Mouse (Mus musculus) G1E-ER4 (cell line): ENCODE data around the gene Pde4a. TPM values are rescaled to one million over a fixed set of nuclear protein-coding genes. Genes with fewer than 3 reads are reported as not detected.

Experiments
- GATA1 ChIP-seq: IDR thresholded peaks from one replicate; pipeline ENCODE4 v1.8.0; 2012; ENCODE audit warnings: low read length, inconsistent platforms
- polyA plus RNA-seq: library from polyadenylated mRNA; stranded (reverse); fragments of >175 nt; gene quantifications from 2 replicates; pipeline ENCODE4 v1.2.3, GENCODE M21; 2012

Gene Pde4a
- polyA plus RNA-seq, result 3.6 and 3.9 TPM in 2 replicates

DNA sequence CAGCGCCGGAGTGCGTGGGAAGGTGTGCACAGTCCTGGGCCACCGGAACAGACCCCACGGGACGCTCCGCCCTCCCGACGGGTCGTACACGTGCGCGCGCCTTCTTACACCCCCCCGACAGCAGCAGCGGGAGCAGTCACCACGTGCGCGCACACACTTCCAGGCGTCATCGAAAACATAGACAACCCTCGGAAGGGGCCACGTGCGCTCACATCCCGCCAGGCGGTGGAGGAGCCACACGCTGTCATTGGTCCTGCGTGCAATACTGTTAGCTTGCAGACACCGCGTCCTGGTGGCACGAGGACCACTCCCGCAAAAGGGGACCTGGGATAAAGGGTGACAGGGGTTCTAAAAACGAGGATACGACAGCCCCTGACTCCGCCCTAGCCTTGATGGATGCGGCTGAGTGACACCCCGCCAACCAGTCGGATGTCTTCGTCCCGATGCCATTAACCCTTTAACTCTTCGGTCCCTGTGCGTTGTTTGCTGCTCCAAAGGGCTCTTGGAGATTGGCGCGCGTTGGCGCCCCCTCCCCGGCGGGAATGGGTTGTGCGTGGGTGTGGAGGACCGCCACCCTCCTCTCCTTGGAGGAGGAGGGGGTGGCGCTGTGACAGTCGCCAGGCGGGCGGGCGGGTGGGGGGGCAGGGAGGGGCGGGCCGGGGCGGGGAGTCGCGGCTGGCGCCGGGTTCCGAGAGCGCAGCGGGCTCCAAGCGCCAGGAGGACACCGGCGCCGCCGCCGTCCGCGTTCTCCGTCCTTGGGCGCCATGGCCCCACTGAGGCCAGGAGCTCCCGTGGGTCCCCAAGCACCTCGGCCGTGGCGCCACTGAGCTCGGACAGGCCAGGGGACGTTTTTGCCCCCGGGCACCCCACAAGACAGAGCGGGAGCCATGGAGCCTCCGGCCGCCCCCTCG lies at the start of gene Pde4a:
Pde4a (plus strand) TSS at position 674 of the 911 bp plus-strand sequence.
- no peak for TF ChIP-seq GATA1

DNA sequence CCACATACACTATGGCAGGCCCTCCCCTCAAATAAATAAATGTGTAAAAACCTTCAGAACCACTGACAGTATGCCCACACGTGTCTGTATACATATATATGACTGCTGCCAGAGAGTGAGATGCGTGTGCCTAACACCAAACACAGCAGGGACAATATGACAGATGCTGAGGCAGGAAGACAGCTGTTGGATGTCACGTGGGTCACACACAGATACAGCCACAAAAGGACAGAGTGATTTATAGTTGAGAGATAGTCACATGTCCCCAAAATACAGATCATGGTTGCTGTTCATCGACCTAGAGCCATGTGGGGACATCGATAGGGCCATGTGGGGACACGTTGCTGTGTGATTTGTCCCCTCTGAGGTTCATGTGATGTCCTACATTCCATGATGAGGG lies 48.4 kb upstream of the Pde4a start:
- TF ChIP-seq GATA1, result no peak

DNA sequence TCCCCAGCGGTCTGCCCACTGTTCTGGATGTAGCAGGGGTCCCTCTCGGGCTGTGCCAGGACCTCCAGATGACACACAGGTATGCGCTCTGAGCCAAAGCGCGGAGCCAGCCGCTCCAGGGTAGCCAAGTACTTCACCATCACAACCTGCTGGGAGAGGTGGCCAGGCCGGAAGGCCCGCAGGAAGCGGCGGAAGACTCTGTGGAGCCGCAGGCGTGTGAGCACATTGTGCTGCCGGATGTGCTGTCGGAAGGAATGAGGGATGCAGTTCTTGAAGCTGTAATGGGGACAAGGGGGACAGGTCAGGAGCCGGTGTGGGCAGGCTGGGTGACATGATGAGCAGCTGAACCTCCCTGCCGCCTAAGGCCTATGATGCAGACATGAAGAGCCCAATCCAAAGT lies 44.0 kb upstream of the Pde4a start:
- TF ChIP-seq GATA1, result no peak

DNA sequence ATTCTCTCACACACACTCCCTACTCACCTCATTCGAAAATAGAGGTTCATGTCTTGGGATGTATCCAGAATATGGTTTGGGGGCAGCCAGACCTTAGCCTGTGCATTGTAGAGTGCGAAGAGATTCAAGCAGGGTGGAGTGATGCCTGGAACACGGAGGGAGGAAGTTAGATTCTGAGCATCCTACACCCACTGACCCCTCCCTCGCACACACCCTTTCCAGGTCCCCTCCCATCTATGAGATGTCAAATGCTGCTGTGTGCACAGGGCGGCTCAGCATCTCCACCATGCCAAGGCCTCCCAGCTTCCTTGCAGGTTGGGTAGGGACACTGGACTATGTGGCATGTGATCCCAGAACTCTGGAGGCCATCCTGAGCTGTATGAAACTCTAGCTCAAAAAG lies 40.7 kb upstream of the Pde4a start:
- no peak for TF ChIP-seq GATA1

DNA sequence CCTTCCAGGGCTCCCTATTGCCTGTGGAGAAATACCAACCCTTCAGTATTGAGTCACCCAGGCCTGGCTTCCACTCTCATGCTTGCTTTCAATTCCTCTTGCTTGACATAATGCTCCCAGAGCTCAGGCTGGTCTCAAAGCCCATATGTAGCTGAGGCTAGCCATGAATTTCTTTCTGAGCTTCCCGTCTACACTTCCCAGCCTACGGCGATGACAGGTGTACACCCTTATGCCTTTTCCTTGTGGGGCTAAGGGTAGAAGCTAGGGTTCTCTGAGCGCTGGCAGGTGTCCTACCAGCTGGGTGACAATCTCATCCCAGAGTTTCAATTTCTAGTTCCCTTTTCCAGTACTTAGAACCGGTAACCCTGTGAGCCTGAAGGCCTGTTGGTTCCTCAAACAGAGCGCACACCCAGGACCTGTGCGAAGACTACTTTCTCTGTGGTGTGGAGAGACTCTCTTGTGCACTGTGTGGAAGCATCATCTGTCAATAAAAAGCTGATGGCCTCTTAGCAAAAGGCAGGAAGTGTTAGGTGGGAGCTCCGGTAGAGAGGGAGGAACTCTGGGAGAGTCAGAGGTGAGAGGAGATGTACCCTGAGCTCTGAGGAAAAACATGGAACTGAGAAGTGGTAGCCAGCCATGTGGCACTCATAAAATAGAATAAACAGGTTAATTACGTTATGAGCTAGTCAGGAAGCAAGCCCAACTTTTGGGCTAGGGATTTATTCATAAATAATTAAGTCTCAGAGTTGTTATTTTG lies 39.8 kb upstream of the Pde4a start:
- TF ChIP-seq GATA1, result no peak

DNA sequence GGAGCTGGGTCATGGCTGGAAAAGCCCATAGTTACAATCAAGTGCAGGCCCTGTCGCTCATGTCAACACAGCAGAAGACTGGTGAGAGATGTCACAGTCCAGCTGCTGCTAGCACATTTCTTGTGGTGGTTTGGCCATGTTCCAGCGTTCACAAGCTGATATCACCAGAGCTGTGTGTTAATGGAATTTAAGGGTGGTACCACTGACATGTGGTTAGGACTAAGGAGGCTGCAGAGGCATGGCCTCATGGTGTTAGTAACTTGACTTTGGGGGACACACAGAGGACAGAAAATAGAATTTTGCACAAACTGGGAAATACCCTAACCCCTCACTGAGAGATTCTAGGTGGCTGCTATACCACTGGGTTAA lies 39.3 kb upstream of the Pde4a start:
- no peak for TF ChIP-seq GATA1

DNA sequence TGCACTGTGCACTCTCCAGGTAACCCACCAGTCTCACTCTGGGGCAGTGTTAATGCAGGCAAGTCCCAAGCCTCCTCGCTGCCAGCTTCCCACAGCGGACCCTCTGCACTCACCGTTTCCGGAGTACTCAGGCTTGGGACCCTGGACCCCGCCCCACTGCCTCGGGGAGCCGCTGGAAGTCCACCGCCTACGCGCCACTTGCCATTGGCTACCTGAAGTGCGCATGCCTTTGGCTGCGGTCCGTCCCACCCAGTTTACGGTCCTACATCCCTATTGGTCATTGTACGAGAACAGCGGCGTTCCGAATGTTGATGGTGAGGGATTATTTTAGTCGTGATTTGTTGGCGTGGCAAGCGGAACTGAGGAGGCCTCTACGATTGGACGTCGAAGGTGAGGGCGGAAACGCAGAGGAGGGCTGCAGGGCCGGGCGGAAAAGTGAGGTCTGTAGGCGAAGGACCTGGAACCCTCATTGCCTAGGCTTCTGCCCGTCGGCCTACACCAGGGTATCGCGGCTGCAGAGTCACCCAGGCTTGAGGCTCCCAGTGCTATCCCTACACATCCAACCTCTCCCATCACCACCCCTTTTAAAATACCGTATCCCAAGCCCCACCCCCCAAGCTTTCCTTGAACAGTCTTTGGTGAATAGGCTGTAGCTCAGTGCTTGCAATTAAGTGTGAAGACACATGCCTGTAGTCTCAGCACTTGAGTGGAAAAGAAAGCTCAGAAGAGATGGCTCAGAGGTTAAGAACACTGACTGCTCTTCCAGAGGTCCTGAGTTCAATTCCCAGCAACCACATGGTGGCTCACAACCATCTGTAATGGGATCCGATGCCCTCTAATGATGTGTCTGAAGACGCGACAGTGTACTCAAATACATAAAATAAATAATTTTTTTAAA lies 34.2 kb upstream of the Pde4a start, which contains the start of gene Tyk2:
Tyk2 (minus strand) TSS at position 185 of the 898 bp plus-strand sequence.
- no peak for TF ChIP-seq GATA1

DNA sequence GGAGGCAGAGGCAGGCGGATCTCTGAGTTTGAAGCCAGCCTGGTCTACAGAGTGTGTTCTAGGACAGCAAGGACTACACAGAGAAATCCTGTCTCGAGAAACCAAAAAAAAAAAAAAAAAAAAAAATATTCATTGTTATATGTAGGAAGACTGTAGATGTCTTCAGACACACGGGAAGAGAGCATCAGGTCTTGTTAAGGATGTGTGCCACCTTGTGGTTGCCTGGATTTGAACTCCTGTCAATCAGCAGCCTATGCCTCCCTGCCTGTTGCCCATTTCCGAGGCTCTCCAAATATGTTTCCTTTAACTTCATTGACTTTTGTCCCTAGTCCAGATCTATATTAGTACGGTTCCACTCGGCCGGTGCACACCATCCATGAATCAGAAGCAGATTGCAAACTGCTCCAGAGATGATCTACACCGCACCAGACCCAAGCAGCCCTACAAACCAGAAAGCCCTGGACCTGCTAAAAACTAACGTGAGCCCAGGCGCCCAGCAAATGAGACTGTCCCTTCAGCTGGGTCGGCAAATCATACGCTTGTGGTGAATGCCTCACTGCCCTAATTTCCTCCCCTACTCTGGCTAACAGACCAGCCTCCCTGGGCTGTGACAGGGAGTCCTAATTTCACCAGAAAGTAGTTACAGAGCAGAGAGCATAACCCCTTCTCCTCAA lies 33.3 kb upstream of the Pde4a start:
- no peak for TF ChIP-seq GATA1

DNA sequence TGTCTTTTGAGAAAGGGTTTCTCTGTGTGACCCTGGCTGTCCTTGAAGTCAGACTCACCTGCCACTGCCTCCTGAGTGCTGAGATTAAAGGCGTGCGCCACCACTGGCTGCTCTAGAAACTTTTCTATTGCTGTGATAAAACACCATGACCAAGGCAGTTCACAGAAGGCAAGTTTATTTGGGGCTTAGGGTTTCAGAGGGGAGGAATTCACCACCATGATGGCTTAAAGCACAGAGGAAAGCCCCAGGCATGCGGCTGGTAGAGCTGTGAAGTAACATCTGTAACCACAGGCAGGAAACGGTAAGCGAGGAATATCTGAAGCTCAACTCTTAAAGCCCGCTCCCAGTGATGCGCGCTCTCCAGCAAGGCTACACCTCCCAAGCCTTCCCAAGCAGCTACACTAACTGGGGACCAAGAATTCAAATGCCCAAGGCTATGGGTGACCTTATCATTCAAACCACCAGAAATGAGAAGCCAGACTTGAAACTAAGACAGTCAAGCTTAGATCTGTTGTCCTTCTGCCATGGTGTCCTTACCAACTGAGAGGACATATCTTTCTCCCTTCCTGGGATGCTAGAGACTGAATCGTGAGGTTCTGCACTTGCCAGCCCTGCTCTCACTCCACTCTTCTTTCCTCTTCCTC lies 32.3 kb upstream of the Pde4a start:
- no peak for TF ChIP-seq GATA1

DNA sequence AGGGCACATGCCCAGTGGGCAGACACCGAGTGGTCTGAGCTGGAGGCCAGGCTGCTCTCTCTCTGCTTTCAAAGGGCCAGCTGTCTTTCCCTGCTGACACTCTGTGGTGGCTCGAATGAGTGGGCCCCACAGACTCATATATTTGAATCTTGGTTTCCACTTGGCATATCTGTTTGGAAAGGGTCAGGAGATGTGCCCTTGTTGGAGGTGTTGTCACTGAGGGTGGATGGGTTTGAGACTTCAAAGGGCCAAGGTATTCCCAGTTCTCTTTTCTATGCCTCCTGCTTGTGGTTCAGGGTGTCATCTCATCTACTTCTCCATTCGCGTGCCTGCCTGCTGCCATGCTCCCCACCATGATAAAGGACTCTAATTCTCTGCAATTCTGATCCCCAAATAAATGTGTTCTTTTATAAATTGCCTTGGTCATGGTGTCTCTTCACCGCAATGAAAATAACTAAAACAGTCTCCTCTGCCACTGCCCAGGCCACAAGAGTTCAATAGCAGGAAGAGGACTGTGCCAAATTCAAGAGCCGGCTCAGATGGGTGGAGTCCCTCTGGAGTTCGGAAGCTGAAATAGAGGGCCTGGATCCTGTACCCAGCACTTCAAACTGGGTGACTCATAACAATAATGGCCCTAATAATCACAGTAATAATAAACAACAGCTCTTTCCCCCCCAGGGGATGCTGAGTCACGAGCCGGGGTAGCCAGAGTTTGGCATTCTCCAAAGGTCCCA lies 30.8 kb upstream of the Pde4a start:
- no peak for TF ChIP-seq GATA1

DNA sequence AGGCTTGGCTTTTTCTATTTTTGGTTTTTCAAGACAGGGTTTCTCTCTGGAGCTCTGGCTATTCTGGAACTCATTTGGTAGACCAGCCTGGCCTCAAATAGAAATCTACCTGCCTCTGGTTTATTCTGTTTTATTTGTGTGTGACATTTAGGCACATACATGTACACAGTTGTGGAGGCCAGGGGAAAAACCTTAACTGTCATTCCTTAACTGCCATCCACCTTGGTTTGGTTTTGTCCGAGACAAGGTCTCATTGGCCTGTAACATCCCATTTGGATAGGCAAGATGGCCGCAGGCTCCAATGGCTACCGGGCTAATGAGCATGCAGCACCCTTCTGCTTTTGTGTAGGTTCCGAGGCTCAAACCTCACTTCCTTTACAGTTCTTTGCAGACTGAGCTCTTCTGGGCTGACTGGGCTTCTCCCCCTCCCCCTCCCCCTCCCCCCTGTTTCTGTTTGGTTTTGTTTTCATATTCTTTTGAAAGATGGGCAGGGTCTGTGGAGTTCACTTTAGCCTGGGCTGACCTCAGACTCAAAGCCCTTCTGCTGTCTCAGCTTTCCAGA lies 30.1 kb upstream of the Pde4a start:
- no peak for TF ChIP-seq GATA1

DNA sequence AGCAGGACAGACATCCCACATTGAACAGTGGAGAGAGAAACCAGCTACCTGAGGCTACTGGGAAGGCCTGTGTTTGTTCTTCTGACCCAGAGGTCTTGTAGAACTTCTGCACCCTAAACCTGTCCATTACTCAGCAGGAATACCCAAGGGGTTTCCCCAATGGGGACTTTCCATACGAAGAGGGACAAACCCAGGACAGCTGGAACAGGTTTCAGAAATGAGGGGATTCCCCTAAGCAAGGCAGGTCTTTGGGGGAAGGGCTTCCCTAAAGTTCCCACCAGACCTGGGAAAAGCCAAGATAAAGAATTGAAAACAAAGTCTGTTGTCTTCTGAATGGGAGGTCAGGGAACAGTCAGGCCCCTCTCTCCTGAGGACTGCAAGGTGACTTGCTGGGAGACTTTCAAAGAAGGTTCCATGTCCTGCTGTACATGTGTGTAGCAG lies 29.6 kb upstream of the Pde4a start:
- no peak for TF ChIP-seq GATA1

DNA sequence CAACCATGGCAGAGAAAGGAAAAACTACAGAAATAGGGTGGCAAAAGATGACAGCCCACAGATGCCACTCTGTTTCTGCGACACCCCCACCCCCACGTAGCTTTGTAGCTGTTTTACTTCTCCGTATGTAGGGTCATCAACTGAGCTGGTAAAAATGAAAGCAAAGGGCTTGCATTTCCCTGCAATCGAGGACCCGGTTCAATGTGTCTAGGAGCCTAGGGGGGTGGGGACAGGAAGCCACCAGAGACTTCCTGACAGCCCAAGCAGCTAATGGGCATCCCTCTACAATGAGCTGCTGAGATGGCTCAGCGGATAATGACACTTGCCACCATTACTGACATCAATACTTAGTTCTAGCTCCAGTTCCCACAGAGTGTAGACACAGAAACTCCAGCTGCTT lies 29.1 kb upstream of the Pde4a start:
- no peak for TF ChIP-seq GATA1

DNA sequence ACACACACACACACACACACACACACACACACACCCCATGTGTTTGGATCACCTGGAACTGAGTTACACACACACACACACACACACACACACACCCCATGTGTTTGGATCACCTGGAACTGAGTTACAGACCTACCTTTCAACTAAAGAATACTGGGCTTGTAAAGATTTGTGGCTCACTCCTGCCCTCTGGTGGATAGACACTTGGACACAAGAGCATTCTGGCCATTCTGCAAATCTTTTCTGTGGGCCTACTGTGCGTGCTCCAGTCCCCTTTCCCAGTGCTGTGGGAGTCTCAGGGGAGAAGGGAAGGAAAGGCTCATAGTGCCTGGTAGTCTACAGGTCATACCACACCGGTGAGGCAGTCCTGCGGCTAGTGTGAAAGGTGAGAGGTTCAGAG lies 28.3 kb upstream of the Pde4a start:
- TF ChIP-seq GATA1, result no peak
